ENCODE assay signal across 10 mouse cellular contexts in genomic region chr1:51914095-51914494, GRCm38 (mm10). TPM values are rescaled to one million over a fixed set of nuclear protein-coding genes. Genes with fewer than 3 reads are reported as not detected.
DNase-seq lines count a peak whose midpoint lies in the region; ATAC-seq lines count a peak whose summit lies in the region.
"Had no signal": no experiment of that assay in that cellular context is flagged by ENCODE, and none has a peak within 500 bp of the region (broad histone marks: within the 10 kb centered on the region; RNA-seq: fewer than 3 reads in every experiment).

No protein-coding gene starts in this region.

- H3K9ac ChIP-seq in hindbrain, embryonic 12.5 days: no peak overlapping the region
- H3K9ac ChIP-seq in midbrain, embryonic 11.5 days (ENCODE audit: low read length): no peak overlapping the region

- ATAC-seq in hindbrain, embryonic 12.5 days (ENCODE audit: low FRiP score): no peak
- no peak for ATAC-seq in midbrain, embryonic 11.5 days (ENCODE audit: low FRiP score)
- ATAC-seq: activated CD4-positive, CD25-positive, alpha-beta regulatory T cell, adult 4 months had no signal

- no peaks in the 10 kb centered on the region for H3K27me3 ChIP-seq in hindbrain, embryonic 12.5 days
- H3K27me3 ChIP-seq in midbrain, embryonic 11.5 days (ENCODE audit: control insufficient read depth, insufficient read depth, low read length): no peaks in the 10 kb centered on the region

- H3K4me3 ChIP-seq in hindbrain, embryonic 12.5 days: 0 out of 2 replicates have a peak overlapping the region, but pooled peaks have one; percentile 3
- no peak overlapping the region for H3K4me3 ChIP-seq in midbrain, embryonic 11.5 days (ENCODE audit: low read depth, low read length)

- intact Hi-C loops in heart, postnatal 36 days (cut with DNase I): loop anchor here (2.0 to 5.0 kb wide), 2 partner anchors 37 to 133 kb away; no protein-coding TSS in a partner anchor
- intact Hi-C loops in gastrocnemius, postnatal 14 days (cut with DNase I; ENCODE audit: low total_unique reads): no loop called here

- H3K4me1 ChIP-seq in hindbrain, embryonic 12.5 days: peaks cover 39% of the 10 kb centered on the region
- H3K4me1 ChIP-seq in midbrain, embryonic 11.5 days (ENCODE audit: control insufficient read depth, insufficient read depth, low read length): peaks cover 9% of the 10 kb centered on the region

- peak; percentile 82 for DNase-seq in heart, adult 11 months
- DNase-seq in heart, postnatal 36 days: no peak
- peak; percentile 25 for DNase-seq in NIH3T3 (ENCODE audit: low read depth)
- no peak for DNase-seq in midbrain, embryonic 11.5 days (ENCODE audit: low spot score, missing footprints)
- DNase-seq in frontal cortex, adult 2 months (ENCODE audit: extremely low spot score in 1 of 2, low spot score in 1 of 2): no peak
- no peak for DNase-seq in layer of hippocampus, postnatal 25 days (ENCODE audit: extremely low spot score in 1 of 2, low spot score in 1 of 2)
- DNase-seq in gastrocnemius, postnatal 14 days: no peak
- DNase-seq: cerebellum, postnatal 14 days had no signal

- 0 out of 2 replicates have a peak overlapping the region, but pooled peaks have one; percentile 95 for H3K27ac ChIP-seq in hindbrain, embryonic 12.5 days
- no peak overlapping the region for H3K27ac ChIP-seq in midbrain, embryonic 11.5 days (ENCODE audit: low read depth, low read length)

- H3K9me3 ChIP-seq in hindbrain, embryonic 12.5 days (replicated peaks): no peaks in the 10 kb centered on the region
- H3K9me3 ChIP-seq in midbrain, embryonic 11.5 days (ENCODE audit: control insufficient read depth, low read length): no peaks in the 10 kb centered on the region

- 84% methylated on average over 3 of the region's 3 CpGs for WGBS in hindbrain, embryonic 12.5 days
- WGBS in midbrain, embryonic 11.5 days: 77% methylated on average over 3 of the region's 3 CpGs

- H3K36me3 ChIP-seq in hindbrain, embryonic 12.5 days: no peaks in the 10 kb centered on the region
- no peaks in the 10 kb centered on the region for H3K36me3 ChIP-seq in midbrain, embryonic 11.5 days (ENCODE audit: control insufficient read depth, insufficient read depth, low read length)

- H3K4me2 ChIP-seq in hindbrain, embryonic 12.5 days (replicated peaks): peak overlapping the region; percentile 60
- H3K4me2 ChIP-seq in midbrain, embryonic 11.5 days: peak overlapping the region; percentile 21

RNA-seq across cellular contexts. Expression of gene Myo1b, which starts 1.8 kb away (rescaled TPM):
- 10 to 100 TPM; 25.3 to 30.9 TPM for total RNA-seq in heart, postnatal 36 days (2021)
- 110 and 116 TPM in 2 replicates for polyA plus RNA-seq in hindbrain, embryonic 12.5 days (2016; fragmentation: Nextera tagmentation; extraction: Ambion mirVana)
- polyA plus RNA-seq in midbrain, embryonic 11.5 days (2014; fragmentation: Nextera tagmentation; extraction: Ambion mirVana): 104 and 105 TPM in 2 replicates
- polyA plus RNA-seq in frontal cortex, adult 2 months (2012; rRNA removed): 20.0 and 20.4 TPM in 2 replicates
- 10 to 100 TPM; 12.5 to 17.6 TPM for total RNA-seq in layer of hippocampus, postnatal 25 days (2021)
- total RNA-seq in gastrocnemius, postnatal 14 days (2021): 10 to 100 TPM; 26.0 to 28.2 TPM

Comparison
In these comparisons a context has a peak if more than half of its experiments do, and no peak if none do; other contexts are left out.
1. DNase-seq: peak in heart, adult 11 months (single experiment) and NIH3T3 (single experiment); none in heart, postnatal 36 days (0 of 2), midbrain, embryonic 11.5 days (single experiment), frontal cortex, adult 2 months (0 of 2), layer of hippocampus, postnatal 25 days (0 of 2) and gastrocnemius, postnatal 14 days (single experiment).